36 mouse cellular contexts compared by ENCODE assay signal in the genomic region with DNA sequence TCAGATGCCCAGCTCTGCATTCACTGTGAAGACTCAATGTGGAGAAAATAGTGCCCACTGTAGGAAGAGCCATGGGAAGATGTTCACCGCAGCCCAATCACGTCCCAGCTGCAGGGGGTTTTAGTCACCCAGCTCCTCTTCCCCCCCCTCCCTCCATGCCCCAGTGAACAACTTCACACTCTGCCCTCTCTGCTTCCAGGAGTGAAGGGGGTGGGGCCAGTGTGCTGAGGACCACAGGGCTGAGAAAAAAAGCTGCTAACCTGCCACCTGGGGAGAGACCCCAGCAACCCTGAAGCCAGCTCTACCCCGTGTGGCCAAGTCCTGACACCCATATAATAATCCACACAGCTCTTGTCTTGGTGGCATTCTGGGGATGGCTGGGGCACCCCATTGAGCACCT. TPM values are rescaled to one million over a fixed set of nuclear protein-coding genes. Genes with fewer than 3 reads are reported as not detected.
"Had no signal": no experiment of that assay in that cellular context is flagged by ENCODE, and none has a peak within 500 bp of the region (broad histone marks: within the 10 kb centered on the region; RNA-seq: fewer than 3 reads in every experiment).

No protein-coding gene starts in this region.

- H3K4me1 ChIP-seq: heart, embryonic 12.5 days; heart, embryonic 13.5 days; heart, embryonic 15.5 days; hindbrain, embryonic 12.5 days; hindbrain, embryonic 13.5 days; intestine, embryonic 15.5 days had no signal

- ATAC-seq: hindbrain, postnatal 0 days; inflammation-experienced regulatory T-cells, adult 6 months; intestine, postnatal 0 days had no signal

- H3K27me3 ChIP-seq: heart, embryonic 13.5 days; heart, embryonic 15.5 days; hindbrain, embryonic 12.5 days; hindbrain, embryonic 13.5 days; hindbrain, embryonic 15.5 days; intestine, embryonic 15.5 days had no signal

- H3K36me3 ChIP-seq: heart, embryonic 10.5 days; heart, embryonic 12.5 days; heart, embryonic 13.5 days; heart, embryonic 15.5 days; hindbrain, embryonic 10.5 days; hindbrain, embryonic 12.5 days; hindbrain, embryonic 13.5 days; hindbrain, embryonic 15.5 days; intestine, embryonic 15.5 days had no signal

- H3K9ac ChIP-seq: heart, embryonic 12.5 days; heart, embryonic 13.5 days; heart, embryonic 15.5 days; hindbrain, embryonic 12.5 days; hindbrain, embryonic 13.5 days; hindbrain, embryonic 14.5 days; hindbrain, embryonic 15.5 days; intestine, embryonic 15.5 days had no signal

- H3K9me3 ChIP-seq: heart, embryonic 10.5 days; heart, embryonic 12.5 days; heart, embryonic 13.5 days; heart, embryonic 15.5 days; hindbrain, embryonic 10.5 days; hindbrain, embryonic 12.5 days; hindbrain, embryonic 13.5 days; hindbrain, embryonic 15.5 days; intestine, embryonic 15.5 days had no signal

- DNase-seq: heart, adult 18-20 months; heart, adult 2 months; heart, postnatal 10 days; heart, postnatal 14 days; heart, postnatal 36 days; heart, postnatal 4 days; kidney, adult 11 months; kidney, adult 2 months; kidney, adult 8-10 months; kidney, adult 9 months; kidney, postnatal 14 days; kidney, postnatal 36 days; layer of hippocampus, adult 9-11 months; layer of hippocampus, postnatal 36 days had no signal

- H3K27ac ChIP-seq: heart, adult 2 months; heart, embryonic 10.5 days; heart, embryonic 13.5 days; heart, embryonic 15.5 days; hindbrain, embryonic 10.5 days; hindbrain, embryonic 12.5 days; hindbrain, embryonic 13.5 days; hindbrain, embryonic 14.5 days; hindbrain, embryonic 15.5 days; hindbrain, postnatal 0 days; intestine, embryonic 15.5 days; kidney, postnatal 0 days; layer of hippocampus, adult 2 months; left cerebral cortex, adult 2 months had no signal

- H3K4me2 ChIP-seq: heart, embryonic 11.5 days; heart, embryonic 12.5 days; heart, embryonic 13.5 days; heart, embryonic 15.5 days; hindbrain, embryonic 12.5 days; hindbrain, embryonic 13.5 days; hindbrain, embryonic 14.5 days; hindbrain, embryonic 15.5 days; intestine, embryonic 15.5 days had no signal

- H3K4me3 ChIP-seq: heart, adult 2 months; heart, embryonic 10.5 days; heart, embryonic 12.5 days; heart, embryonic 13.5 days; heart, embryonic 15.5 days; hindbrain, embryonic 10.5 days; hindbrain, embryonic 12.5 days; hindbrain, embryonic 13.5 days; hindbrain, embryonic 15.5 days; intestine, embryonic 15.5 days; layer of hippocampus, adult 2 months; left cerebral cortex, adult 2 months had no signal

RNA-seq across cellular contexts. Expression of gene Prima1, which starts 24.7 kb away (rescaled TPM):
- polyA plus RNA-seq: heart, postnatal 0 days; inflammation-experienced regulatory T-cells, adult 6 months had no signal

RNA-seq across cellular contexts. Expression of gene Fam181a, which starts 44.2 kb away (rescaled TPM):
- polyA plus RNA-seq: heart, adult 2 months; heart, embryonic 10.5 days; heart, embryonic 11.5 days; heart, embryonic 13.5 days; heart, embryonic 15.5 days; heart, embryonic 16.5 days; heart, postnatal 0 days; inflammation-experienced regulatory T-cells, adult 6 months; intestine, embryonic 14.5 days; intestine, embryonic 16.5 days; intestine, postnatal 0 days; kidney, postnatal 0 days; large intestine, adult 2 months had no signal
